Mouse (Mus musculus): Measurements from ENCODE around the gene Papss2.

The Papss2 gene

GRCm38 (mm10) chr19:32595506-32596286 lies at the start of gene Papss2:
TSS of gene Papss2 (plus strand) at chr19:32595790.
- DNase-seq (ENCODE audit: low spot score), result no peak

- DNase-seq (ENCODE audit: low spot score), result peak; percentile 70
Observed at GRCm38 (mm10) chr19:32547396-32547795, 48.2 kb upstream of the Papss2 start.

- DNase-seq (ENCODE audit: low spot score), result no peak
Observed at GRCm38 (mm10) chr19:32548202-32548601, 47.4 kb upstream of the Papss2 start.

- DNase-seq (ENCODE audit: low spot score), result no peak
Observed at GRCm38 (mm10) chr19:32550446-32550845, 45.1 kb upstream of the Papss2 start.

- DNase-seq (ENCODE audit: low spot score), result peak; percentile 57
Observed at GRCm38 (mm10) chr19:32551442-32551841, 44.1 kb upstream of the Papss2 start.

- DNase-seq (ENCODE audit: low spot score), result no peak
Observed at GRCm38 (mm10) chr19:32552106-32552505, 43.5 kb upstream of the Papss2 start.

- no peak for DNase-seq (ENCODE audit: low spot score)
Observed at GRCm38 (mm10) chr19:32553310-32553709, 42.3 kb upstream of the Papss2 start.

- no peak for DNase-seq (ENCODE audit: low spot score)
Observed at GRCm38 (mm10) chr19:32555257-32555656, 40.3 kb upstream of the Papss2 start.

GRCm38 (mm10) chr19:32567025-32567424 lies 28.6 kb upstream of the Papss2 start:
- peak; percentile 23 for DNase-seq (ENCODE audit: low spot score)

GRCm38 (mm10) chr19:32567447-32567846 lies 28.1 kb upstream of the Papss2 start:
- no peak for DNase-seq (ENCODE audit: low spot score)

- no peak for DNase-seq (ENCODE audit: low spot score)
Observed at GRCm38 (mm10) chr19:32568470-32568869, 27.1 kb upstream of the Papss2 start.

- DNase-seq (ENCODE audit: low spot score), result no peak
Observed at GRCm38 (mm10) chr19:32568961-32569653, 26.5 kb upstream of the Papss2 start.

GRCm38 (mm10) chr19:32569725-32570124 lies 25.9 kb upstream of the Papss2 start:
- DNase-seq (ENCODE audit: low spot score), result no peak

GRCm38 (mm10) chr19:32572191-32572590 lies 23.4 kb upstream of the Papss2 start:
- no peak for DNase-seq (ENCODE audit: low spot score)

- DNase-seq (ENCODE audit: low spot score), result peak; percentile 77
Observed at GRCm38 (mm10) chr19:32573259-32573658, 22.3 kb upstream of the Papss2 start.

GRCm38 (mm10) chr19:32574846-32575245 lies 20.7 kb upstream of the Papss2 start:
- no peak for DNase-seq (ENCODE audit: low spot score)

GRCm38 (mm10) chr19:32577749-32578148 lies 17.8 kb upstream of the Papss2 start:
- peak; percentile 49 for DNase-seq (ENCODE audit: low spot score)

- no peak for DNase-seq (ENCODE audit: low spot score)
Observed at GRCm38 (mm10) chr19:32583091-32583766, 12.4 kb upstream of the Papss2 start.

- DNase-seq (ENCODE audit: low spot score), result no peak
Observed at GRCm38 (mm10) chr19:32587727-32588126, 7.9 kb upstream of the Papss2 start.

GRCm38 (mm10) chr19:32592749-32593148 lies 2.8 kb upstream of the Papss2 start:
- no peak for DNase-seq (ENCODE audit: low spot score)

- peak; percentile 15 for DNase-seq (ENCODE audit: low spot score)
Observed at GRCm38 (mm10) chr19:32593870-32594269, 1.7 kb upstream of the Papss2 start.

GRCm38 (mm10) chr19:32595131-32595505 lies 472 bp upstream of the Papss2 start:
- no peak for DNase-seq (ENCODE audit: low spot score)

GRCm38 (mm10) chr19:32599006-32599405 lies 3.4 kb downstream of the Papss2 start:
- no peak for DNase-seq (ENCODE audit: low spot score)

Data from adipocyte (in vitro differentiated cells).